Mouse (Mus musculus): ENCODE results near the gene Nfe2l1. TPM values are rescaled to one million over a fixed set of nuclear protein-coding genes. Genes with fewer than 3 reads are reported as not detected.
"Not testable (repeated sequence)": the region's sequence is repeated elsewhere in the genome, so short reads cannot be mapped to it uniquely, and the experiment has no call there.

Gene Nfe2l1
- polyA plus RNA-seq, 1 experiment from 2014 or later: 22.1 TPM

DNA sequence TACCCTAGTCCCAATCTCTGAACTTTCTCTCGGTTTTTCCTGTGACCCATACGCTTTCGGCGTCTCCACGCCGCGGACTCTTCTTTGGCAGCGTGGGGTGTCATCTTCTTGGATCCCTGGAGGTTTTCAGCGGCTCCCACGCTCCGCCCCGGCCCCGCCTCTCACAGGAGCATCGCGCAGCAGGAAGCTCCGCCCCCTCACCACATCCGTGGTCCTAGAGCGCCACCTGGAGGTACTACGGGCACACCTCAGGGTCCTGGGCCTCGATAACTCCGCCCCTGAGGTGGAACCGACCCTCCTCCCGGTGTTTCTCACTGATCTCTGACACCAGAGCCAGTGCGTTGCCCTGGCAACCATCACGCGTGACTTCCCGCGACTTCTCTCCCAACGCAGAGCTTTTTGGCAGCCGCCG lies 32.1 kb upstream of the Nfe2l1 start:
- H3K4me3 ChIP-seq (ENCODE audit: low read depth, low read length): peak overlapping the region; percentile 42
- no peak overlapping the region for H3K9ac ChIP-seq (replicated peaks)
- under 1% methylated on average over 31 of the region's 31 CpGs for WGBS (ENCODE audit: insufficient replicate concordance)
- H3K9me3 ChIP-seq (ENCODE audit: low read length): no peaks in the 10 kb centered on the region
- no peaks in the 10 kb centered on the region for H3K36me3 ChIP-seq (replicated peaks; ENCODE audit: insufficient read depth, low read length)
- H3K27ac ChIP-seq (ENCODE audit: low read depth): no peak overlapping the region
- TF ChIP-seq EP300 (IDR thresholded peaks at IDR 0.05; ENCODE audit: low read depth) (no peak), CTCF (IDR thresholded peaks at IDR 0.05; ENCODE audit: low read depth) (peak; percentile 99)
- DNase-seq: peak; percentile 96
- peak overlapping the region; percentile 78 for H3K4me2 ChIP-seq (ENCODE audit: low read depth, low read length)
- ATAC-seq: peak; percentile 86
- H3K27me3 ChIP-seq (ENCODE audit: insufficient read depth, low read length): peaks cover 13% of the 10 kb centered on the region
- H3K4me1 ChIP-seq (ENCODE audit: insufficient read depth): peaks cover 6% of the 10 kb centered on the region

GRCm38 (mm10) chr11:96861446-96861845 lies 31.7 kb upstream of the Nfe2l1 start:
- no peak; the same call in 1 of the 2 replicates for ATAC-seq
- 1% methylated on average over 16 of the region's 20 CpGs for WGBS (ENCODE audit: insufficient replicate concordance)
- H3K27ac ChIP-seq (ENCODE audit: low read depth): no peak overlapping the region

DNA sequence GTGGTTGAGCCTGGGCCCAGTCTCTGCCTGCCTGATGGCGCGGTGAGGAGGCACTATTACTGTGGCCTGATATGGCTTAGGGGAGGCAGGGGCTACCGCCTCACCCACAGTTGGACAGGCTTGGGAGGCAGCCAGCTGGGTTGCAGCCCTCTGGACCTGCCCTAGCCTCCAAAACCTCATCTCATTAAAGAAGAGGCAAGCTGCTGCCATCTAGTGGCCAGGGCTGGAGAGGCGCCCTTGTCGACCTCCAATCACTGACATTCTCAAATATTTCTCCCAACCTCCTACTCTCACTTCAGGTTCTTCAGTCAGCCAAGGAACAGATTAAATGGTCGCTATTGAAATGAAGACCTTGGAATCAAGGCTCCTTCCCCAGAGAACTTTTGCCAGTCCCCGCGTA lies 30.8 kb upstream of the Nfe2l1 start:
- peaks cover 6% of the 10 kb centered on the region for H3K4me1 ChIP-seq (ENCODE audit: insufficient read depth)
- H3K27ac ChIP-seq (ENCODE audit: low read depth): no peak overlapping the region
- DNase-seq: peak; percentile 85
- TF ChIP-seq CTCF (IDR thresholded peaks at IDR 0.05; ENCODE audit: low read depth) (peak; percentile 95), EP300 (IDR thresholded peaks at IDR 0.05; ENCODE audit: low read depth) (no peak)
- H3K9me3 ChIP-seq (ENCODE audit: low read length): no peaks in the 10 kb centered on the region
- peak; percentile 16 for ATAC-seq
- H3K4me3 ChIP-seq (ENCODE audit: low read depth, low read length): no peak overlapping the region
- no peak overlapping the region for H3K4me2 ChIP-seq (ENCODE audit: low read depth, low read length)
- H3K27me3 ChIP-seq (ENCODE audit: insufficient read depth, low read length): peaks cover 13% of the 10 kb centered on the region
- H3K36me3 ChIP-seq (replicated peaks; ENCODE audit: insufficient read depth, low read length): no peaks in the 10 kb centered on the region
- WGBS (ENCODE audit: insufficient replicate concordance): 12% methylated on average over 8 of the region's 8 CpGs
- no peak overlapping the region for H3K9ac ChIP-seq (replicated peaks)

More at GRCm38 (mm10) chr11:96861446-96861845, 31.7 kb upstream of the Nfe2l1 start:
- TF ChIP-seq EP300 (IDR thresholded peaks at IDR 0.05; ENCODE audit: low read depth): no peak
- no peak for TF ChIP-seq CTCF (IDR thresholded peaks at IDR 0.05; ENCODE audit: low read depth)
- no peaks in the 10 kb centered on the region for H3K9me3 ChIP-seq (ENCODE audit: low read length)
- H3K27me3 ChIP-seq (ENCODE audit: insufficient read depth, low read length): peaks cover 13% of the 10 kb centered on the region
- H3K36me3 ChIP-seq (replicated peaks; ENCODE audit: insufficient read depth, low read length): no peaks in the 10 kb centered on the region
- H3K4me1 ChIP-seq (ENCODE audit: insufficient read depth): peaks cover 6% of the 10 kb centered on the region
- peak overlapping the region; percentile 78 for H3K4me2 ChIP-seq (ENCODE audit: low read depth, low read length)
- DNase-seq: no peak
- H3K4me3 ChIP-seq (ENCODE audit: low read depth, low read length): peak overlapping the region; percentile 42
- H3K9ac ChIP-seq (replicated peaks): no peak overlapping the region

DNA sequence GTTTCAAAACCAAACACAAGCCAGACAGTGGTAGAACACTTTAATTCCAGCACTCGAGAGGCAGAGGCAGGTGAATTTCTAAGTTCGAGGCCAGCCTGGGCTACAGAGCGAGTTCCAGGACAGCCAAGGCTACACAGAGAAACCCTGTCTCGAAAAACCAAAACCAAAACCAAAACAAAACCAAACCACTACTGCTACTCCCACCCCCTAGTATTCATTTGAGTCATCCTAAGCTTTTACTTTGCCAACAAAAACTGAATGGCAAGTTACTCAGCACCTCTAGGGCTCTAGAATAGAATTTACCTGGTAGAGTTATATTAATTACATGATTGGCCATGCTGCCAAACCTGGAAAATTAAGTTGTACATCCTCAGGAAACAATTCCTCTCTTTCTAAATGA lies 29.9 kb upstream of the Nfe2l1 start:
- Histone ChIP-seq H3K4me1 (ENCODE audit: insufficient read depth) (peaks cover 6% of the 10 kb centered on the region), H3K36me3 (replicated peaks; ENCODE audit: insufficient read depth, low read length) (no peaks in the 10 kb centered on the region), H3K27me3 (ENCODE audit: insufficient read depth, low read length) (peaks cover 13% of the 10 kb centered on the region), H3K9ac (replicated peaks) (no peak overlapping the region), H3K4me3 (ENCODE audit: low read depth, low read length) (no peak overlapping the region), H3K9me3 (ENCODE audit: low read length) (no peaks in the 10 kb centered on the region), H3K27ac (ENCODE audit: low read depth) (no peak overlapping the region), H3K4me2 (ENCODE audit: low read depth, low read length) (no peak overlapping the region)
- no peak for ATAC-seq
- DNase-seq: no peak
- 64% methylated on average over 4 of the region's 4 CpGs for WGBS (ENCODE audit: insufficient replicate concordance)
- no peak for TF ChIP-seq EP300 (IDR thresholded peaks at IDR 0.05; ENCODE audit: low read depth)
- no peak for TF ChIP-seq CTCF (IDR thresholded peaks at IDR 0.05; ENCODE audit: low read depth)

DNA sequence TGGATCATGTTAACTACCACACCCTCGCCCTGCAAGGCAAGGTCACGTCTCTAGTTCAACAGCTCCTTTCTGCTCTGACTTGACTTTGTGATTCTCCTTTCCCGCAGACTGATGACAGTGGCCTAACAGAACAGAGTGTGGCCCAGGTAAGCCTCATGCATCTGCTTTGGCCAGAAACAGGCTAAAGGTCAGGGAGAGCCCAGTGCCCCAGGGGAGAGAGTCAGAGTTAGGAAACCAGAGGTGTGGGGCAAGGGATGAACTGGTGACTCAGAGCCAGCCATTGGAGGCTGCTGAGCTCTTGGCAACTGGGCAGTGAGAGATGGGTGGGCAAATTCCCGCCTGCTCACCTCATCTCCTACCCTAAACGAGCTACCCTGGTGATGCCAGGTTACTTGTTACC lies 27.7 kb upstream of the Nfe2l1 start:
- H3K4me2 ChIP-seq (ENCODE audit: low read depth, low read length): no peak overlapping the region
- peak; percentile 84 for ATAC-seq
- no peak overlapping the region for H3K4me3 ChIP-seq (ENCODE audit: low read depth, low read length)
- H3K9ac ChIP-seq (replicated peaks): no peak overlapping the region
- peaks cover 6% of the 10 kb centered on the region for H3K4me1 ChIP-seq (ENCODE audit: insufficient read depth)
- TF ChIP-seq CTCF (IDR thresholded peaks at IDR 0.05; ENCODE audit: low read depth): no peak
- TF ChIP-seq EP300 (IDR thresholded peaks at IDR 0.05; ENCODE audit: low read depth): no peak
- WGBS (ENCODE audit: insufficient replicate concordance): 69% methylated on average over 5 of the region's 5 CpGs
- H3K36me3 ChIP-seq (replicated peaks; ENCODE audit: insufficient read depth, low read length): no peaks in the 10 kb centered on the region
- H3K27me3 ChIP-seq (ENCODE audit: insufficient read depth, low read length): no peaks in the 10 kb centered on the region
- H3K9me3 ChIP-seq (ENCODE audit: low read length): no peaks in the 10 kb centered on the region
- peak overlapping the region; percentile 29 for H3K27ac ChIP-seq (ENCODE audit: low read depth)
- DNase-seq: peak; percentile 60

- WGBS (ENCODE audit: insufficient replicate concordance): 2% methylated on average over 48 of the region's 60 CpGs
- Histone ChIP-seq H3K27ac (ENCODE audit: low read depth) (no peak within 1 kb of the TSS), H3K27me3 (ENCODE audit: insufficient read depth, low read length) (peaks cover 4% of the 10 kb centered on the region; the same call in 1 of the 2 replicates), H3K4me2 (ENCODE audit: low read depth, low read length) (peak within 1 kb of the TSS; percentile 84), H3K4me3 (ENCODE audit: low read depth, low read length) (peak within 1 kb of the TSS; percentile 60), H3K9me3 (ENCODE audit: low read length) (no peaks in the 10 kb centered on the region), H3K4me1 (ENCODE audit: insufficient read depth) (peaks cover 9% of the 10 kb centered on the region), H3K9ac (replicated peaks) (peak within 1 kb of the TSS; percentile 65), H3K36me3 (replicated peaks; ENCODE audit: insufficient read depth, low read length) (no peaks in the 10 kb centered on the region)
- TF ChIP-seq EP300 (IDR thresholded peaks at IDR 0.05; ENCODE audit: low read depth) (no peak), CTCF (IDR thresholded peaks at IDR 0.05; ENCODE audit: low read depth) (no peak)
- peak; percentile 79; the same call in 1 of the 2 replicates for ATAC-seq
- DNase-seq: peak; percentile 70
These were observed 20.1 kb upstream of the Nfe2l1 start, which contains the start of gene Copz2 for GRCm38 (mm10) chr11:96849681-96850467. Gene Copz2 (plus strand): TSS chr11:96849870.

- not testable (repeated sequence) for DNase-seq; H3K9me3 ChIP-seq (ENCODE audit: low read length); H3K27me3 ChIP-seq (ENCODE audit: insufficient read depth, low read length); H3K36me3 ChIP-seq (replicated peaks; ENCODE audit: insufficient read depth, low read length); H3K4me1 ChIP-seq (ENCODE audit: insufficient read depth); H3K27ac ChIP-seq (ENCODE audit: low read depth); ATAC-seq
- Histone ChIP-seq H3K4me2 (ENCODE audit: low read depth, low read length) (peak overlapping the region; percentile 84), H3K9ac (replicated peaks) (peak overlapping the region; percentile 65), H3K4me3 (ENCODE audit: low read depth, low read length) (peak overlapping the region; percentile 60; the same call in 1 of the 2 replicates)
- 68% methylated on average over 5 of the region's 5 CpGs for WGBS (ENCODE audit: insufficient replicate concordance)
These were observed 19.4 kb upstream of the Nfe2l1 start for GRCm38 (mm10) chr11:96849145-96849544.

All from liver, postnatal 0 days (tissue).